Mouse (Mus musculus): ENCODE results near the gene Ldha. TPM values are rescaled to one million over a fixed set of nuclear protein-coding genes. Genes with fewer than 3 reads are reported as not detected.

The Ldha gene
- polyA plus RNA-seq, 1 experiment = 165 TPM

DNA sequence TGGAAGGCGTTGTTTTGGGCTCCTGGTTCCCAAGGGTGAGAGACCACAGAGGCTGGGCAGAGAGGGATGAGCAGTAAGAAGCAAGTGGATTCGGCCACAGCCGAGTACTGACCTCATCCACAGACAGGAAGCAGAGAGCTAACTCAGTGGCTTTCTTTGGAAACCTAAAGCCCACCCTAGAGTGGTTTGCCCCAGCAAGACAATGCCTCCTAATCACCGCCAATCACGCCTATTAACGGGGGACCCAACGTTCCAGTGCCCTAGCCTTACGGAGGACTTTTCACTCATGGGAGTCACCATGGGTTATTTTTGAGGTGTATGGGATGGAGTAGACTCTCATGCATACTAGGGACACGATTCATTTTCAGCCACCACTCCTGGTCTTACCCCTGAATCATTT is 12.1 kb downstream of the Ldha start:
- Histone ChIP-seq H3K4me1 (ENCODE audit: control insufficient read depth, insufficient read depth, insufficient read length) (no peaks in the 10 kb centered on the region), H3K27me3 (ENCODE audit: control insufficient read depth, insufficient read depth, low read length) (no peaks in the 10 kb centered on the region), H3K27ac (ENCODE audit: insufficient read depth, low read length) (no peak overlapping the region), H3K4me3 (ENCODE audit: extremely low read depth, insufficient read depth, insufficient read length) (no peak overlapping the region), H3K36me3 (ENCODE audit: control insufficient read depth, insufficient read depth, low read length) (peaks cover 51% of the 10 kb centered on the region)
- no peak for DNase-seq (ENCODE audit: low read depth in 1 of 2, low spot score in 2 of 2)
- 90% methylated on average over 9 of the region's 9 CpGs for WGBS
- TF ChIP-seq POLR2A (IDR thresholded peaks at IDR 0.05; ENCODE audit: low read depth, low read length) = no peak
- TF ChIP-seq CTCF (IDR thresholded peaks at IDR 0.05; ENCODE audit: extremely low read depth, insufficient read depth, insufficient read length, insufficient replicate concordance) = no peak

DNA sequence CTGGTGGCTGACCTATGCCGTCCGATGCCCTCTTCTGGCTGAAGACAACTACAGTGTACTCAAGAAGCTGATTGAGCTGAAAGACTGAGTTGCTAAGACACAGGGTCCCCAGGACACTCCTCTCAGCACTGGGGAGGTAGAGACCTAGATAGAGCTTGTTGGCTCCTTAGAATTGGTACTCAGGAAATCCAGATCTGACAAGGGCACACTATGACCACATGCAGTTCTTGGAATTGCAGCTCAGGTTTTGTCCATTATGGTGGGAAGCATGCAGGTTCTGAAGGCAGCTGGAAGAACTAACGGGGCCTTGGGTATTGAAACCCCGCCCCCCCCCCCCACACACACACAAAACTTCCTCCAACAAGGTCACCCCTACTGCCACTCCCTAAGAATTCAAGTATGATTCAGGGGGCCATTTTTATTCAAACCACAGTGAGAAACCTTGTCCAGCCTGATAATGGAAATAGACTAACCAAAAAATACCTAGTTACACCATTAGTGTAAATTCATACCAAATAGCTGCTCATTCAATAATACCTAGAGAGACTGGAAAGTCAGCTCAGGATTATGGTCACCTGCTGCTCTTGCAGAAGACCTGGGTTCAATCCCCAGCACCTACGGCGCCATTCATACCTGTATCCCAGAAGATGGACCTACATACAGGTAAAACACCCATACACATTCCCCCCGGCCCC is 14.7 kb downstream of the Ldha start:
- H3K36me3 ChIP-seq (ENCODE audit: control insufficient read depth, insufficient read depth, low read length) = peaks cover 35% of the 10 kb centered on the region
- no peak for DNase-seq (ENCODE audit: low read depth in 1 of 2, low spot score in 2 of 2)
- WGBS = 84% methylated on average over 7 of the region's 7 CpGs
- no peak overlapping the region for H3K27ac ChIP-seq (ENCODE audit: insufficient read depth, low read length)
- TF ChIP-seq POLR2A (IDR thresholded peaks at IDR 0.05; ENCODE audit: low read depth, low read length) (no peak), CTCF (IDR thresholded peaks at IDR 0.05; ENCODE audit: extremely low read depth, insufficient read depth, insufficient read length, insufficient replicate concordance) (no peak)
- no peaks in the 10 kb centered on the region for H3K27me3 ChIP-seq (ENCODE audit: control insufficient read depth, insufficient read depth, low read length)
- no peaks in the 10 kb centered on the region for H3K4me1 ChIP-seq (ENCODE audit: control insufficient read depth, insufficient read depth, insufficient read length)
- H3K4me3 ChIP-seq (ENCODE audit: extremely low read depth, insufficient read depth, insufficient read length) = no peak overlapping the region

DNA sequence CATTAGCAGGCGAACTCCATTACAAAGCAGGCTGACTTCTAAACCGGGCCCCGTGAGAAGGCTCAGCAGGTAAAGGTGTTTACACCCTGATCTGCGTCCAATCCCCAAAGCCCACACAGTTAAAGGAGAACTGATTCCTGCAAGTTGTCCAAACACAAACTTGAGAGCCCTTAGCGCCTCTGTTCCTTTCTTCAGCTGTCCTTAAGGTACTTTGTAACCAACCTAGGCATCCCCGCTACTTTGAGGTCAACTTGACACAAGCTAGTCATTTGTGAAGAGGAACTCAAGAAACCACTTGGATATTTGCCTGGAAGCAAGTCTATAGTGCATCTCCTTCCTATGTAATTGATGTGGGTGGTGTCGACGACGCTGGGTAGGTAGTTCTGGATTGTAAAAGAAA is 16.2 kb downstream of the Ldha start:
- Histone ChIP-seq H3K27ac (ENCODE audit: insufficient read depth, low read length) (no peak overlapping the region), H3K36me3 (ENCODE audit: control insufficient read depth, insufficient read depth, low read length) (peaks cover 21% of the 10 kb centered on the region), H3K4me3 (ENCODE audit: extremely low read depth, insufficient read depth, insufficient read length) (no peak overlapping the region), H3K27me3 (ENCODE audit: control insufficient read depth, insufficient read depth, low read length) (no peaks in the 10 kb centered on the region), H3K4me1 (ENCODE audit: control insufficient read depth, insufficient read depth, insufficient read length) (no peaks in the 10 kb centered on the region)
- WGBS = 76% methylated on average over 9 of the region's 9 CpGs
- no peak for DNase-seq (ENCODE audit: low read depth in 1 of 2, low spot score in 2 of 2)
- TF ChIP-seq CTCF (IDR thresholded peaks at IDR 0.05; ENCODE audit: extremely low read depth, insufficient read depth, insufficient read length, insufficient replicate concordance) (no peak), POLR2A (IDR thresholded peaks at IDR 0.05; ENCODE audit: low read depth, low read length) (no peak)

DNA sequence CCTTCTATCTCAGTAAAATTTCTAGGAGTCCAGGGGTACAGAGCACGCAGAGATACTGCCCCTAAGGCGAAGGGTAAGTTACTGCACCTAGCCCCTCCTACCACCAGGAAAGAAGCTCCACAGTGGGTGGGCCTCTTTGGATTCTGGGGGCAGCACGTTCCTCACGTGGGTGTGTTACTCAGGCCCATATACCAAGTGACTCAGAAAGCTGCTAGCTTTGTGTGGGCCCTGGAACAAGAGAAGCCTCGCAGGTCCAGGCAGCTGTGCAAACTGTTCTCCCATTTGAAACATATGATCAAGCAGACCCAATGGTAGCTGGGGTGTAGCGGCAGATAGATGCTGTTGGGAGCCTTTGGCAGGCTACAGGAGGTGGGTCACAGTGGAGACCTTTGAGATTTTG is 17.8 kb downstream of the Ldha start:
- Histone ChIP-seq H3K4me3 (ENCODE audit: extremely low read depth, insufficient read depth, insufficient read length) (no peak overlapping the region), H3K27me3 (ENCODE audit: control insufficient read depth, insufficient read depth, low read length) (no peaks in the 10 kb centered on the region), H3K4me1 (ENCODE audit: control insufficient read depth, insufficient read depth, insufficient read length) (no peaks in the 10 kb centered on the region), H3K27ac (ENCODE audit: insufficient read depth, low read length) (no peak overlapping the region), H3K36me3 (ENCODE audit: control insufficient read depth, insufficient read depth, low read length) (peaks cover 8% of the 10 kb centered on the region)
- DNase-seq (ENCODE audit: low read depth in 1 of 2, low spot score in 2 of 2) = no peak
- no peak for TF ChIP-seq CTCF (IDR thresholded peaks at IDR 0.05; ENCODE audit: extremely low read depth, insufficient read depth, insufficient read length, insufficient replicate concordance)
- TF ChIP-seq POLR2A (IDR thresholded peaks at IDR 0.05; ENCODE audit: low read depth, low read length) = no peak
- whole genome bisulfite sequencing = 82% methylated on average over 6 of the region's 6 CpGs

DNA sequence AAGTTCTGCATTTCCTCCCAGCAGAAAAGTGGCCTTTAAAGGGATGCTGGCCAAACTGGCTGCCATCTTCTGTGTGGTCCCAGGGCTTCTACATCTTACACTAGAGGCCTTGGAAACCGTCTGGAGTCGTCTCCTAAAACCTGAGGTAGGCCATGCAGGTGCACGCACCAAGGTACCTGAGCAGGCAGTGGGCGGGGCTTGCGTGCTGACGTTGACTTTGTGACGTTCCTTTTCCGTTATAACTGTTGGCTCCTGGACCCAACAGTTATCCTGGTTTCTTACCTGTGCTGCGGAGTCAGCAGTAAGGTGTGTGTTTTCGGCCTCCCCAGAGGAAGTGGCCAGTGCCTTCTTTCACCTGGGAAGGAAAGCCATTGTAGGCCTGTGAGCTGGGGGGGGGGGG is 19.7 kb downstream of the Ldha start, which contains the start of gene Ldhc:
Gene Ldhc (plus strand): TSS at position 208 of the 400 bp plus-strand sequence.
- WGBS = 81% methylated on average over 10 of the region's 10 CpGs
- H3K27ac ChIP-seq (ENCODE audit: insufficient read depth, low read length) = no peak within 1 kb of the TSS
- DNase-seq (ENCODE audit: low read depth in 1 of 2, low spot score in 2 of 2) = no peak
- H3K27me3 ChIP-seq (ENCODE audit: control insufficient read depth, insufficient read depth, low read length) = no peaks in the 10 kb centered on the region
- no peaks in the 10 kb centered on the region for H3K4me1 ChIP-seq (ENCODE audit: control insufficient read depth, insufficient read depth, insufficient read length)
- no peak for TF ChIP-seq POLR2A (IDR thresholded peaks at IDR 0.05; ENCODE audit: low read depth, low read length)
- TF ChIP-seq CTCF (IDR thresholded peaks at IDR 0.05; ENCODE audit: extremely low read depth, insufficient read depth, insufficient read length, insufficient replicate concordance) = no peak
- H3K4me3 ChIP-seq (ENCODE audit: extremely low read depth, insufficient read depth, insufficient read length) = no peak within 1 kb of the TSS
- H3K36me3 ChIP-seq (ENCODE audit: control insufficient read depth, insufficient read depth, low read length) = 0 out of 2 replicates have a peak, but pooled peaks cover under 1% of the 10 kb centered on the region

DNA sequence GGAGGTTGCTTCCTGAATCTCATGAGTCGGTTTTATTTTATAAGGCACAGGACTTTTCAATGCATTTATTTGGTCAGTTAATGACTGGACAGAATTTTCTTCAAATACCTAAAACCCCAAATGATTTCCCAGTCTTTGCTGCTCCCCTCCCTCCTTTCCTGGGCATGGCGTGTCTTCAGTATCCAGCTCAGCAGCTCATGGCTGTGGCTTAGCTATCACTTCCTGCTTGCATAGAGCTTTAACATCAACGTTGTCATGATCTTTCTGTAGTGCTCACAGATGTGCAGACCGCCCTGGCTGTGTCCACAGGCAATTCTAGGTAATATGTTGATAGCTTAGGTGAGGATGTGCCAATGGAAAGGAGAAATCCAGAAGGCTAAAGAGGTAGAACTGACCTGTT is 30.7 kb downstream of the Ldha start:
- H3K4me1 ChIP-seq (ENCODE audit: control insufficient read depth, insufficient read depth, insufficient read length) = no peaks in the 10 kb centered on the region
- no peak overlapping the region for H3K27ac ChIP-seq (ENCODE audit: insufficient read depth, low read length)
- WGBS = 19% methylated on average over 4 of the region's 4 CpGs
- TF ChIP-seq POLR2A (IDR thresholded peaks at IDR 0.05; ENCODE audit: low read depth, low read length) = no peak
- no peak for TF ChIP-seq CTCF (IDR thresholded peaks at IDR 0.05; ENCODE audit: extremely low read depth, insufficient read depth, insufficient read length, insufficient replicate concordance)
- no peak for DNase-seq (ENCODE audit: low read depth in 1 of 2, low spot score in 2 of 2)
- no peaks in the 10 kb centered on the region for H3K36me3 ChIP-seq (ENCODE audit: control insufficient read depth, insufficient read depth, low read length)
- no peak overlapping the region for H3K4me3 ChIP-seq (ENCODE audit: extremely low read depth, insufficient read depth, insufficient read length)
- no peaks in the 10 kb centered on the region for H3K27me3 ChIP-seq (ENCODE audit: control insufficient read depth, insufficient read depth, low read length)

DNA sequence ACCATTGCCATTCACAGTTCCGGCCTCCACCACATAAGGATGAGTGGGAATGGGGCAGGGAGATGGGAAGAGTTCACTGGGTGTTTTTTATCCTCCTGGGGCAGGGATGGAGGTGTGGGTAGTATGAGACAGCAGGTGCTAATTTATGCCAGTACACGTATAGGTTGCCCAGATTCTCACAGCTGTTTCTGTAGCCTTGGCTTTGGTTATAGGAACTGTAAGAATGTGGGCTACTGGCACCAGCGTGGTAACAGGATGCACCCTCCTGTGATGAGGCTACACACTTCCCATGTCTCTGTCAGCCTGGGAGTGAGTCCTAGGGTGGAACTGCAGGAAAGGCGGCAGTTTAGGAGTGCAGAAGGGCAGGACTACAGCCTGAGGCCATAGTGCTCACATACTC is 35.6 kb downstream of the Ldha start:
- TF ChIP-seq CTCF (IDR thresholded peaks at IDR 0.05; ENCODE audit: extremely low read depth, insufficient read depth, insufficient read length, insufficient replicate concordance) = no peak
- no peak for TF ChIP-seq POLR2A (IDR thresholded peaks at IDR 0.05; ENCODE audit: low read depth, low read length)
- Histone ChIP-seq H3K36me3 (ENCODE audit: control insufficient read depth, insufficient read depth, low read length) (no peaks in the 10 kb centered on the region), H3K4me1 (ENCODE audit: control insufficient read depth, insufficient read depth, insufficient read length) (no peaks in the 10 kb centered on the region), H3K27ac (ENCODE audit: insufficient read depth, low read length) (no peak overlapping the region), H3K4me3 (ENCODE audit: extremely low read depth, insufficient read depth, insufficient read length) (no peak overlapping the region), H3K27me3 (ENCODE audit: control insufficient read depth, insufficient read depth, low read length) (no peaks in the 10 kb centered on the region)
- no peak for DNase-seq (ENCODE audit: low read depth in 1 of 2, low spot score in 2 of 2)
- 60% methylated on average over 4 of the region's 4 CpGs for WGBS

Data from spleen, adult 2 months (tissue).